In genomic region chr19:14595390-14595997, GRCm38 (mm10) we compare ENCODE assay signal across 9 mouse cellular contexts. TPM values are rescaled to one million over a fixed set of nuclear protein-coding genes. Genes with fewer than 3 reads are reported as not detected.
DNase-seq lines count a peak whose midpoint lies in the region; ATAC-seq and TF ChIP-seq lines count a peak whose summit lies in the region.
"Had no signal": no experiment of that assay in that cellular context is flagged by ENCODE, and none has a peak within 500 bp of the region (broad histone marks: within the 10 kb centered on the region; RNA-seq: fewer than 3 reads in every experiment).

No protein-coding gene starts in this region.

- no peak for TF ChIP-seq EP300 in liver, postnatal 0 days (IDR thresholded peaks at IDR 0.05; ENCODE audit: low read depth)

- no peak overlapping the region for H3K9ac ChIP-seq in heart, embryonic 11.5 days (ENCODE audit: low read depth, low read length)
- peak overlapping the region; percentile 1; the same call in 1 of the 2 replicates for H3K9ac ChIP-seq in ES-E14 (ENCODE audit: insufficient read depth, low read depth, low read length, poor library complexity, severe bottlenecking)
- H3K9ac ChIP-seq in forebrain, embryonic 15.5 days (replicated peaks): peak overlapping the region; percentile 32; the same call in 1 of the 2 replicates
- no peak overlapping the region for H3K9ac ChIP-seq in liver, postnatal 0 days (replicated peaks)

- H3K36me3 ChIP-seq in heart, embryonic 11.5 days (ENCODE audit: control insufficient read depth, insufficient read depth, low read length): no peaks in the 10 kb centered on the region; the same call in 1 of the 2 replicates
- H3K36me3 ChIP-seq in ES-E14 (ENCODE audit: control insufficient read depth, insufficient read depth, low read length, poor library complexity, severe bottlenecking): peaks cover 14% of the 10 kb centered on the region
- H3K36me3 ChIP-seq in forebrain, embryonic 15.5 days: no peaks in the 10 kb centered on the region
- 0 out of 2 replicates have a peak, but pooled peaks cover 5% of the 10 kb centered on the region for H3K36me3 ChIP-seq in liver, postnatal 0 days (replicated peaks; ENCODE audit: insufficient read depth, low read length)

- no peak for TF ChIP-seq CTCF in liver, postnatal 0 days (IDR thresholded peaks at IDR 0.05; ENCODE audit: low read depth)

- intact Hi-C loops in heart, postnatal 14 days (cut with DNase I): loop anchor here (5.0 kb wide), 1 partner anchor 43 kb away; no protein-coding TSS in a partner anchor

- H3K9me3 ChIP-seq in heart, embryonic 11.5 days (replicated peaks; ENCODE audit: control insufficient read depth, low read length): no peaks in the 10 kb centered on the region
- no peaks in the 10 kb centered on the region for H3K9me3 ChIP-seq in ES-E14 (ENCODE audit: control insufficient read depth, insufficient read depth, low read depth, low read length)
- H3K9me3 ChIP-seq in forebrain, embryonic 15.5 days: no peaks in the 10 kb centered on the region
- H3K9me3 ChIP-seq in liver, postnatal 0 days (ENCODE audit: low read length): no peaks in the 10 kb centered on the region
- H3K9me3 ChIP-seq: G1E had no signal

- no peak for DNase-seq in heart, postnatal 14 days
- no peak for DNase-seq in ES-E14 (ENCODE audit: low read depth, low spot score)
- DNase-seq in liver, postnatal 0 days: no peak
- no peak for DNase-seq in adipocyte (ENCODE audit: low spot score)
- DNase-seq in gastrocnemius, adult 18-20 months (ENCODE audit: low spot score): no peak
- no peak for DNase-seq in gastrocnemius, postnatal 25 days

- WGBS in heart, embryonic 11.5 days (ENCODE audit: insufficient replicate concordance): 14% methylated on average over 11 of the region's 11 CpGs
- 6% methylated on average over 11 of the region's 11 CpGs for WGBS in forebrain, embryonic 15.5 days
- 49% methylated on average over 11 of the region's 11 CpGs for WGBS in liver, postnatal 0 days (ENCODE audit: insufficient replicate concordance)

- no peak for ATAC-seq in heart, embryonic 11.5 days (replicated peaks; ENCODE audit: insufficient number of reproducible peaks, low FRiP score, low TSS enrichment)
- ATAC-seq in forebrain, embryonic 15.5 days (replicated peaks): no peak
- no peak for ATAC-seq in liver, postnatal 0 days

- H3K4me1 ChIP-seq in heart, embryonic 11.5 days (ENCODE audit: control insufficient read depth, insufficient read depth, low read length): 0 out of 2 replicates have a peak, but pooled peaks cover 3% of the 10 kb centered on the region
- 0 out of 4 replicates have a peak, but pooled peaks cover 0 to 6% of the 10 kb centered on the region in 2 experiments for H3K4me1 ChIP-seq in ES-E14 (ENCODE audit: control insufficient read depth in 2 of 2, insufficient read depth in 2 of 2, low read length in 2 of 2, poor library complexity in 1 of 2)
- peaks cover 36% of the 10 kb centered on the region for H3K4me1 ChIP-seq in forebrain, embryonic 15.5 days
- H3K4me1 ChIP-seq in liver, postnatal 0 days (ENCODE audit: insufficient read depth): peaks cover 12% of the 10 kb centered on the region

- no peaks in the 10 kb centered on the region; the same call in 1 of the 2 replicates for H3K27me3 ChIP-seq in heart, embryonic 11.5 days (ENCODE audit: control insufficient read depth, insufficient read depth, low read length)
- no peaks in the 10 kb centered on the region for H3K27me3 ChIP-seq in forebrain, embryonic 15.5 days
- no peaks in the 10 kb centered on the region for H3K27me3 ChIP-seq in liver, postnatal 0 days (ENCODE audit: insufficient read depth, low read length)

- H3K27ac ChIP-seq in heart, embryonic 11.5 days (ENCODE audit: low read depth, low read length): no peak overlapping the region
- no peak overlapping the region for H3K27ac ChIP-seq in ES-E14 (ENCODE audit: insufficient read depth, low read depth, low read length, poor library complexity, severe bottlenecking)
- H3K27ac ChIP-seq in forebrain, embryonic 15.5 days (replicated peaks): peak overlapping the region; percentile 42
- H3K27ac ChIP-seq in liver, postnatal 0 days (ENCODE audit: low read depth): no peak overlapping the region

- in situ Hi-C loops in ES-E14 (cut with MboI; ENCODE audit: low sequenced_read_pairs in 2 of 2, unreplicated experiment in 2 of 2): no loop called here

- H3K4me3 ChIP-seq in heart, embryonic 11.5 days (ENCODE audit: low read depth, low read length): peak overlapping the region; percentile 89
- peak overlapping the region; percentile 55 to 74 for H3K4me3 ChIP-seq in ES-E14 (ENCODE audit: insufficient read depth in 1 of 2, low read depth in 1 of 2, low read length in 2 of 2, poor library complexity in 1 of 2, severe bottlenecking in 1 of 2)
- peak overlapping the region; percentile 84 for H3K4me3 ChIP-seq in forebrain, embryonic 15.5 days
- H3K4me3 ChIP-seq in liver, postnatal 0 days (ENCODE audit: low read depth, low read length): peak overlapping the region; percentile 93

- peak overlapping the region; percentile 73 for H3K4me2 ChIP-seq in heart, embryonic 11.5 days
- peak overlapping the region; percentile 58 for H3K4me2 ChIP-seq in forebrain, embryonic 15.5 days (replicated peaks)
- H3K4me2 ChIP-seq in liver, postnatal 0 days (ENCODE audit: low read depth, low read length): peak overlapping the region; percentile 78

TF ChIP-seq in ES-E14, 5 proteins besides CTCF, POLR2A, EP300 and RAD21:
- TF ChIP-seq CHD2 (IDR thresholded peaks at IDR 0.05; ENCODE audit: low read depth, low read length): 0 out of 2 replicates have a peak, but pooled peaks have one; percentile 20
- no peak for TF ChIP-seq MAFK (IDR thresholded peaks at IDR 0.05; ENCODE audit: insufficient read depth, low read depth, low read length)

RNA-seq across cellular contexts. Expression of gene Tle4, which starts 2.4 kb away (rescaled TPM):
- 9.4 and 9.7 TPM in 2 replicates for polyA plus RNA-seq in heart, embryonic 11.5 days (2014; fragmentation: Nextera tagmentation; extraction: Ambion mirVana)
- total RNA-seq in heart, postnatal 14 days (2021): 10 to 100 TPM in 1 of 2 experiments, 1 to 10 TPM in 1; 9.8 to 11.8 TPM
- total RNA-seq in ES-E14 (2012; rRNA removed): 45.7 and 52.4 TPM in 2 replicates
- polyA plus RNA-seq in forebrain, embryonic 15.5 days (2015; fragmentation: Nextera tagmentation; extraction: Ambion mirVana): 34.9 and 37.5 TPM in 2 replicates
- 3.0 and 3.1 TPM in 2 replicates for polyA plus RNA-seq in liver, postnatal 0 days (2015; fragmentation: Nextera tagmentation; extraction: Ambion mirVana)
- 10 to 100 TPM; 16.1 to 18.7 TPM for total RNA-seq in gastrocnemius, adult 18-20 months (2021)
- total RNA-seq in gastrocnemius, postnatal 25 days (2021): 10 to 100 TPM; 15.2 to 18.6 TPM

Comparison
In these comparisons a context has a peak if more than half of its experiments do, and no peak if none do; other contexts are left out.
1. H3K9ac ChIP-seq: peak in ES-E14 (single experiment) and forebrain, embryonic 15.5 days (single experiment); none in heart, embryonic 11.5 days (single experiment) and liver, postnatal 0 days (single experiment).
2. Peak in every context shown above with its lines, with median percentiles within 50 percentile points of each other: H3K4me2 ChIP-seq and H3K4me3 ChIP-seq.